Mouse (Mus musculus): ENCODE results near the gene Pla2g12b. TPM values are rescaled to one million over a fixed set of nuclear protein-coding genes. Genes with fewer than 3 reads are reported as not detected.

Gene Pla2g12b
- polyA plus RNA-seq, 1 experiment from 2014 or later: not detected

DNA sequence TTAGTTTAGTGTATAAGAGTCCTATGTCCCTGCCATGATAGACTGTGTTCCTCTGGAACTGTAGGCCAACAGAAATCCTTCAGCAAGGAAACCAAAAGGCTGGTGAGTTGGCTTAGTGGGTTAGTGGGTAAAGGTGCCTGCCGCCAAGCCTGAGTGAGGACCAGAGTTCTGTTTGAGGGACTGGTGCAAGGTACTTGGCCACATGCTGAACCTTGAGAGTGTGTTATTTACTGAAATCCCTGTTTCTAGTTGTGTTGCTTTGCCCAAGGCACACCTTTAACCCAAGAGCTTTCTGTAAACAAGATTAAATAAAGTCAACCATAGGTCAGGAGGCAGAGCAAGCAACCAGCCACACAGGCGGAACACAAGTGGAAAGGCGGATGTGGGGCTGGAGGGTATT is 62.1 kb downstream of the Pla2g12b start:
- no peak for DNase-seq (ENCODE audit: low read depth, low spot score)

DNA sequence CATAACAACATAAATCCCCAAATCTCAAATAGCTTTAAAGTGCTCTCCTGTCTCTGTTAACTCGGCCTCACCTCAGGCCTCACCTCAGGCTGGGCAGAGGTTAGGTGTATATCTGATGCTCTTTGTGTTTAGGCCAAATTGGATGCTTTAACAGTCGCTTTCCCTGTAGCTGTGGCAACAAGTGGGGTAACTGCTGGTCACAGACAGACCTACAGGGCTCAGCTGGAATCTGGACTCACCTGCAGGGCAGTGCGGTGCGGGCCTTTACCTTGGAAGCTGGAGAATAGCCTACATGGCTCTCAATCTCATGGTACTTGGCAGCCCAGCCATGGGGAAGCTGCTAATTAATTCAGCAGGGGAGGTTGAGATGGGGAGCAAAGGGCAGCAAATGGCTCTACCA is 63.2 kb downstream of the Pla2g12b start:
- in situ Hi-C loops (cut with MboI; ENCODE audit: low pct_unique_long_range_greater_than_20kb): no loop called here
- POLR2A ChIA-PET: no interaction called here
- ATAC-seq: no peak

More for the DNA sequence above, 62.1 kb downstream of the Pla2g12b start:
- no peak for TF ChIP-seq CTCF (IDR thresholded peaks at IDR 0.05)
- CTCF ChIA-PET: no interaction called here
- no peak for ATAC-seq
- POLR2A ChIA-PET: no interaction called here
- in situ Hi-C loops (cut with MboI; ENCODE audit: low pct_unique_long_range_greater_than_20kb): no loop called here
- no peaks in the 10 kb centered on the region for H3K27me3 ChIP-seq

GRCm38 (mm10) chr10:59467297-59467696 is 63.8 kb downstream of the Pla2g12b start:
- ATAC-seq (no peak), DNase-seq (ENCODE audit: low read depth, low spot score) (no peak)
- H3K27me3 ChIP-seq: no peaks in the 10 kb centered on the region
- ChIA-PET CTCF (no interaction called here), POLR2A (no interaction called here)
- in situ Hi-C loops (cut with MboI; ENCODE audit: low pct_unique_long_range_greater_than_20kb): no loop called here
- no peak for TF ChIP-seq CTCF (IDR thresholded peaks at IDR 0.05)

More for the DNA sequence above, 63.2 kb downstream of the Pla2g12b start:
- H3K27me3 ChIP-seq: no peaks in the 10 kb centered on the region
- CTCF ChIA-PET: no interaction called here
- TF ChIP-seq CTCF (IDR thresholded peaks at IDR 0.05): no peak
- DNase-seq (ENCODE audit: low read depth, low spot score): no peak

DNA sequence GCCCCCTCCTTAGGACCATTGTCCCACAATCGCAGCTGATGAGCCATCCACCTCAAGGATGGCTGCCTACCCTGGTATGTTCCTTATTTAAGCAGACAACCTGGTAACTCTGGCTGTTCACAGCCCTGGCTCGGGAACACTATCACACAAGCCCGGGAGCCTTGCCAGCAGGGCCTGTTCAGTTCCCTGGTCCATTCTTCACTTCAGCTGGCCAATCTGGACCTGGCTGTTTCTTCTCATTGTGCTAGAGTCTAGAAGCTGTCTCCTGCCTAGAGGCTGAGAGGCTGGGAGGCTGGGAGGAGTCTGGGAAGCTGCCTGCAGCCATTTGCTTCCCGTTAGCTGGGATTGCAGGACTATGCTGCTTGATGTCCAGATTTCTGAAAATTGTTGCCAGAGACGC is 67.0 kb downstream of the Pla2g12b start:
- DNase-seq (ENCODE audit: low read depth, low spot score): no peak

More for the DNA sequence above, 67.0 kb downstream of the Pla2g12b start:
- no peak for TF ChIP-seq CTCF (IDR thresholded peaks at IDR 0.05)
- ATAC-seq: no peak
- CTCF ChIA-PET: no interaction called here
- in situ Hi-C loops (cut with MboI; ENCODE audit: low pct_unique_long_range_greater_than_20kb): no loop called here
- no peaks in the 10 kb centered on the region for H3K27me3 ChIP-seq
- POLR2A ChIA-PET: no interaction called here

Other genes with a start within 250 kb of the Pla2g12b start
- 47.3 TPM for gene Sept10, start 181.8 kb upstream of the Pla2g12b start, polyA plus RNA-seq (2021)
- 5.9 TPM for gene Sowahc, start 181.7 kb upstream of the Pla2g12b start, polyA plus RNA-seq (2021)
- gene P4ha1, start 80.4 kb upstream of the Pla2g12b start, polyA plus RNA-seq (2021): 174 TPM
- gene Gm10273, start 8.0 kb upstream of the Pla2g12b start, polyA plus RNA-seq (2021): 0.96 TPM
- 1.2 TPM for gene Oit3, start 38.1 kb downstream of the Pla2g12b start, polyA plus RNA-seq (2021)
- gene Gm10322, start 212.4 kb downstream of the Pla2g12b start, polyA plus RNA-seq (2021): not detected
- 23.3 TPM for gene Mcu, start 213.0 kb downstream of the Pla2g12b start, polyA plus RNA-seq (2021)